Mouse (Mus musculus) ES-Bruce4 (cell line): ENCODE results near the gene Nono.

Experiments used
- CTCF ChIP-seq: IDR thresholded peaks from one replicate; pipeline ENCODE4 v1.8.1; 2011; ENCODE audit warnings: low read depth, low read length
- POLR2A ChIP-seq: IDR thresholded peaks from one replicate; pipeline ENCODE4 v1.8.1; 2011; ENCODE audit warnings: low read length; ENCODE audit not compliant: insufficient read depth

- no peak for TF ChIP-seq POLR2A
- TF ChIP-seq CTCF: no peak
Observed at GRCm38 (mm10) chrX:101429142-101429949, at the start of gene Nono.
